Mouse (Mus musculus): ENCODE measurements around the gene Gng13. TPM values are rescaled to one million over a fixed set of nuclear protein-coding genes. Genes with fewer than 3 reads are reported as not detected.
A peak's percentile ranks its signal among the peaks of the same experiment; 100 is the strongest.

Gng13 gene
- polyA plus RNA-seq, 1 experiment from 2014 or later: 2.0 TPM

DNA sequence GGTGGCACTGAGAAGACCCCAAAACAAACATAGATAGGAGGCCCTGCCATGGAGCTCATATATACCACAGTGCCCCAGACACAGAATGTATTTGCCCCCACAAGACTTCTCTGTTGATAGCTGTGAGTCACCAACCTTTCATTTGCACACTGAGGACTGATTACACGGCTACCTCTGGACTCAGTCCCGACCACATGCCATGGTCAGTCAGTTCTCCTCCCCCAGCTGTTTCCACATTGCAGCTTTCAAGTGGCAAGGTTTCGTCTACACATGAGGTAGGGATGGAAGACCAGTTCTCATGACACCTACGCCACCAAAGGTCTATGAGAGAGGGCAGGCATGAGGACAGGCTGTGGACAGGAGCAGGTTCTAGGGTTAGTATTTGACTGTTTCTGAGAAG lies 5.8 kb upstream of the Gng13 start:
- peaks cover 4% of the 10 kb centered on the region for H3K4me1 ChIP-seq
- 88% methylated on average over 4 of the region's 4 CpGs for WGBS
- no peaks in the 10 kb centered on the region for H3K36me3 ChIP-seq
- H3K27ac ChIP-seq: no peak overlapping the region
- H3K27me3 ChIP-seq (ENCODE audit: low read depth, poor library complexity, severe bottlenecking): peaks cover 9% of the 10 kb centered on the region
- no peaks in the 10 kb centered on the region for H3K9me3 ChIP-seq (replicated peaks)
- H3K4me3 ChIP-seq: no peak overlapping the region
- no peak for DNase-seq (ENCODE audit: low spot score)

DNA sequence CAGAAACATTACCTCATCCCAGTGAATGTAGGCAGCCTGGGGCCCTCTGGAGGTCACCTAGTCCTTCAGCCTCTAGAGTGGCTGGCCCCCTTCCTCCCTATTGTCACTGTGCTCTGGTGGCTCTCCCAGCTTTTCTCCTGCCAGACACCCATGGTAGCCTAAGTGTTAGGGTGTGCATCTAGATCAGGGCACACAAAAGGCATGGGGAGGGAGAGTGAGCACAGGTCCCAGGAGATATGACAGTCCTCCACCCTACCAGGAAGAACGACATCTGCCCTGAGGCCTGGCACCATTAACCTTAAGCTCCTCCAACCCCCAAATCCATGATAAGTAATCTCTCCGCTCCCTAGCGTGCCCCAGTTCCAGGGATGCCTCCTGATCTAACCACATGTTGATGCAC lies 1.3 kb upstream of the Gng13 start:
- peaks cover 24% of the 10 kb centered on the region for H3K4me1 ChIP-seq
- H3K4me3 ChIP-seq: no peak overlapping the region
- 42% methylated on average over 3 of the region's 3 CpGs for whole genome bisulfite sequencing
- peaks cover 36% of the 10 kb centered on the region for H3K27me3 ChIP-seq (ENCODE audit: low read depth, poor library complexity, severe bottlenecking)
- H3K9me3 ChIP-seq (replicated peaks): no peaks in the 10 kb centered on the region
- no peak for DNase-seq (ENCODE audit: low spot score)
- H3K27ac ChIP-seq: no peak overlapping the region
- peaks cover 24% of the 10 kb centered on the region for H3K36me3 ChIP-seq

DNA sequence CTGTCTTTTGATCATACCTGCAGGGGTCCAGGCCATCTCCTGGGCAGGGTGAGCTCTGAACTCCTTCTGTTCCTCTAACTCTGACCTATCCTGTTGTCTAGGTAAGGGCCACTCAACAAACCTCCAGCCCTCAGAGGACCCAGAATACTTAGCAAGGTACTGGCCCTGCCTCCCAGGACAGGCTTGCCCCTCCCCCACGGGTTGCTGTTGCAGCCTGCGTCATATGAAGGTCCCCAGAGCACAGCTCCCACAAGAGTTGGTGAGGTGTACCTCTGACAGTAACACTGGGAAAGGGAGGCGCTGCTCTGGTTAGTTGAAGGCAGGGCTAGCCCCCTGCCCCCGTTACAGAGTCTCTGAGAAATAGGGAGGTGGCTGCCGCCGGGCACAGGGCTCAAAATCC lies 841 bp upstream of the Gng13 start:
- DNase-seq (ENCODE audit: low spot score): peak; percentile 40
- peaks cover 36% of the 10 kb centered on the region for H3K27me3 ChIP-seq (ENCODE audit: low read depth, poor library complexity, severe bottlenecking)
- H3K4me3 ChIP-seq: 0 out of 2 replicates have a peak overlapping the region, but pooled peaks have one; percentile 53
- peaks cover 29% of the 10 kb centered on the region for H3K36me3 ChIP-seq
- 5% methylated on average over 6 of the region's 6 CpGs for WGBS
- H3K27ac ChIP-seq: no peak overlapping the region
- H3K4me1 ChIP-seq: peaks cover 24% of the 10 kb centered on the region
- H3K9me3 ChIP-seq (replicated peaks): no peaks in the 10 kb centered on the region

DNA sequence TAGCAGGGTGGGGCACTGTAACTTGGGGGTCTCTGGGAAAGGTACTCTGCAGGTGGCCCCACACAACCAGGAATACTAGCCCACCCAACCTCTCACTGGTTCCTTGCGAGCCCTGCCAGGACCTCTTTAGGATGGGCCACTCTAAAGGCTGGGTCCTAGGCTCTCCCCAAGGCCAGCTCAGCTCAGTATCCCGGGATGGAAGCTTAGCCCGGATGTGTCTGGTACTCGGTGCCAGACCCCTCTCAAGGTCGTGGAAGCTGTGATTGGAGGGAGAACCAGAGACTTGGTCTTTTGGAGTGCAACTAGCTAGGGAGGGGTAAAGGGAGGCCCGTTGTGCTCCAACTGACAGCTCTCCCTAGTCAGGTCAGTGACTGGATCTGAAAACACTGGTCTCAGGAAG lies 720 bp downstream of the Gng13 start:
- WGBS: 10% methylated on average over 6 of the region's 6 CpGs
- H3K4me3 ChIP-seq: peak overlapping the region; percentile 53
- peaks cover 44% of the 10 kb centered on the region for H3K36me3 ChIP-seq
- no peaks in the 10 kb centered on the region for H3K9me3 ChIP-seq (replicated peaks)
- peak; percentile 49 for DNase-seq (ENCODE audit: low spot score)
- peaks cover 36% of the 10 kb centered on the region for H3K27me3 ChIP-seq (ENCODE audit: low read depth, poor library complexity, severe bottlenecking)
- H3K4me1 ChIP-seq: peaks cover 24% of the 10 kb centered on the region
- peak overlapping the region; percentile 66 for H3K27ac ChIP-seq

DNA sequence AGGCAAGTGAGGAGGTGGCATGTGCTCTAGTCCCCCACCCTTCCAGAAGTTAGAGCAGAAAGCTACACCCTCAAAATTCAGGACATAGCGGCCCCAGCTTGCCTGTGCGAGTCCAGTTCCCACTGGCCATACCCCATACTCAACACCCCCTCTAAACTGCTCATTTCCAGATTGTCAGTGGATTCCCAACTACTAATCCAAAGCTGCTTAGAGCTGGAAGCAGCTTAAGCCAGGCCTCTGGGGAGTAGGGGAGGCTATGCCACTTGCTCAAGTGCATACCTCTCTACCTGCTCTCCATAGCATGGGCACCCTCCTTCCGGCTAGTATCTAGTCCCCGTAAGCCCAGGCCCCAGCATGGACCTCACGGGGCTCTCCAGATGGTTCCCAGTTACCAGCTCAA lies 4.5 kb downstream of the Gng13 start:
- Histone ChIP-seq H3K4me3 (no peak overlapping the region), H3K27me3 (ENCODE audit: low read depth, poor library complexity, severe bottlenecking) (peaks cover 24% of the 10 kb centered on the region), H3K4me1 (peaks cover 25% of the 10 kb centered on the region), H3K9me3 (replicated peaks) (no peaks in the 10 kb centered on the region), H3K27ac (no peak overlapping the region), H3K36me3 (peaks cover 77% of the 10 kb centered on the region)
- no peak for DNase-seq (ENCODE audit: low spot score)
- 93% methylated on average over 5 of the region's 5 CpGs for WGBS

- peaks cover 4% of the 10 kb centered on the region for H3K27me3 ChIP-seq (ENCODE audit: low read depth, poor library complexity, severe bottlenecking)
- WGBS: 96% methylated on average over 19 of the region's 19 CpGs
- peaks cover 74% of the 10 kb centered on the region for H3K36me3 ChIP-seq
- H3K4me1 ChIP-seq: peaks cover 23% of the 10 kb centered on the region
- H3K4me3 ChIP-seq: no peak overlapping the region
- no peak for DNase-seq (ENCODE audit: low spot score)
- no peaks in the 10 kb centered on the region for H3K9me3 ChIP-seq (replicated peaks)
- H3K27ac ChIP-seq: no peak overlapping the region
These were observed 6.5 kb downstream of the Gng13 start for GRCm38 (mm10) chr17:25723470-25723869.

DNA sequence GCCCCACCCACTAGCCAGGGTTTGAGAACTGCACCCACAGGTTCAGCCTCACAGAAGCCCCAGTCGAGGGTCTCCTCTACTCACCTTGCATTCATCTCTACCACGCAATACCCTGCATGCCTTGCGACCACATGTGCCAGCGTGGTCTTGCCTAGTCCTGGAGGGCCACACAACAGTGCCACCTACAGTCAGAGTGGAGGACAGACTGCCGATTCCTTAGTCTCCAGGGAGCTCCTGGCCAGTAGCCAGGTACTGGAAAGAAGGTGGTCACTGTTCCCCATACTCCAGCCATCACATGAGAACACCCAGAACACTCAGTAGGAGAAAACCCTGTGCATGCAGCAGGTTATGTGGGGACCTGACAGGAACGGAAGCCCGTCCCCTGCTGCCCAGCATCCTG lies 6.9 kb downstream of the Gng13 start:
- Histone ChIP-seq H3K27me3 (ENCODE audit: low read depth, poor library complexity, severe bottlenecking) (no peaks in the 10 kb centered on the region), H3K4me1 (peaks cover 26% of the 10 kb centered on the region), H3K9me3 (replicated peaks) (no peaks in the 10 kb centered on the region), H3K36me3 (peaks cover 71% of the 10 kb centered on the region), H3K27ac (no peak overlapping the region), H3K4me3 (no peak overlapping the region)
- 75% methylated on average over 7 of the region's 7 CpGs for WGBS
- no peak for DNase-seq (ENCODE audit: low spot score)

DNA sequence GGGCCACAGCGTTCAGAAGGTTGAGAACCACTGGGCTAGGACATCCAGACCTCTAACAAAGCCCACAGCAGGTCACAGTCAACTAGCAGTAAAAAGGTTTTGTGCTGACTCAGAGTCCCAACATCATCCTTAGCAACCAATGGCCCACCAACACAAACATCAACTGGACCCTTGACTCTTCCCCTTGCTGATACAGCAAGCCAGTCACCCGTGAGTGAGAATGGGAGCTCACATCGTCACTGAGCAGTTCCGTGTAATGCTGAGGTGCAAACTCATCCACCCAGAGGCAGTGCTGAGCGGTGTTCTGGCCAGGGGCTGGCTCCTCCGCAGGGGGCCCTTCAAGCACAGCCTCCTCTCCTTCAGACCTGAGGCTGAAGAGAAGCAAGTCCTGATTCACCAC lies 8.3 kb downstream of the Gng13 start:
- no peaks in the 10 kb centered on the region for H3K9me3 ChIP-seq (replicated peaks)
- peaks cover 69% of the 10 kb centered on the region for H3K36me3 ChIP-seq
- no peaks in the 10 kb centered on the region for H3K27me3 ChIP-seq (ENCODE audit: low read depth, poor library complexity, severe bottlenecking)
- WGBS: 91% methylated on average over 6 of the region's 6 CpGs
- H3K27ac ChIP-seq: no peak overlapping the region
- no peak overlapping the region for H3K4me3 ChIP-seq
- DNase-seq (ENCODE audit: low spot score): no peak
- H3K4me1 ChIP-seq: peaks cover 26% of the 10 kb centered on the region

DNA sequence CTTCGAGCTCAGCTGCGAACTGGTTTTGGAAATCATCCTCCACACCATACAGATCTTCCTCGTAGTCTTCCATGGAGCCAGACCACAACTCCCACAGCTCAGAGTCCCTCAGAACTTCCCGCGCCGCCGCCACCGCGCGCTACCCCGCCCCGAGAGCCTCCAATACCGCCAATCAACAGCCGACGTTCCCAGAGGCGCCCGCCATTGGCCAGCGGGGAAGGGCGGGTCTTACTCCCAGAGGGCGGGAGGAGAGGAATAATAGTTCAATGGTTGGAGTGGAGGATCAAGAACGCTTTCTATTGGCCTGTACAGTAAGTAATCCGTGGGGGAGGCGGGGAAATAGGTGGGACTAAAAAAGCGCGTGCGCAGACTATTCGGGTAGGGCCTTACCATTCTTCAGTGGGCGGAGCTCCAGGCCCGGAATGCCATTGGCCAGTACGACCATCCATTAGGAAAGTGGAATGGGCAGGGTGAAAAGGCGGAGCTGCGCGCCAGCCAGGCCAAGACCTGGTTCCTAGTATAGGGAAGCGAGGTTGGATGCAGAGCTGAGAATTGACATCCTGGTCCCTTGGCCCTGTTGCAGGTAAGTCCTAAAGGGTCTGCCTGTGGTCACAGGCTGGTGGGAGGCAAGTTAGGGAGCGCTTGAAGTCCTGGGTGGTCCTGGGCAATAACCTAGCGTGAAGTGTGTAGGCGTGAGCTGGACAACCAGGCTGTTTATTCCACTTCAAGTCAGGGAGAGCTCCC lies 10.5 kb downstream of the Gng13 start, which contains the start of the genes Chtf18 and Rpusd1:
Gene Chtf18, minus strand, starts transcription at position 155 of the 744 bp plus-strand sequence.
Gene Rpusd1, plus strand, starts transcription at position 406 of the 744 bp plus-strand sequence.
- Histone ChIP-seq H3K36me3 (peaks cover 61% of the 10 kb centered on the region), H3K9me3 (replicated peaks) (no peaks in the 10 kb centered on the region), H3K27me3 (ENCODE audit: low read depth, poor library complexity, severe bottlenecking) (no peaks in the 10 kb centered on the region), H3K27ac (peak within 1 kb of the TSS; percentile 86), H3K4me1 (peaks cover 26% of the 10 kb centered on the region), H3K4me3 (peak within 1 kb of the TSS; percentile 77)
- peak; percentile 95 for DNase-seq (ENCODE audit: low spot score)
- under 1% methylated on average over 37 of the region's 37 CpGs for WGBS

GRCm38 (mm10) chr17:25728009-25728270 lies 11.0 kb downstream of the Gng13 start:
- Histone ChIP-seq H3K27me3 (ENCODE audit: low read depth, poor library complexity, severe bottlenecking) (no peaks in the 10 kb centered on the region), H3K4me1 (peaks cover 26% of the 10 kb centered on the region), H3K27ac (peak overlapping the region; percentile 86), H3K9me3 (replicated peaks) (no peaks in the 10 kb centered on the region), H3K36me3 (peaks cover 56% of the 10 kb centered on the region), H3K4me3 (peak overlapping the region; percentile 77)
- DNase-seq (ENCODE audit: low spot score): no peak
- WGBS: 25% methylated on average over 4 of the region's 4 CpGs

DNA sequence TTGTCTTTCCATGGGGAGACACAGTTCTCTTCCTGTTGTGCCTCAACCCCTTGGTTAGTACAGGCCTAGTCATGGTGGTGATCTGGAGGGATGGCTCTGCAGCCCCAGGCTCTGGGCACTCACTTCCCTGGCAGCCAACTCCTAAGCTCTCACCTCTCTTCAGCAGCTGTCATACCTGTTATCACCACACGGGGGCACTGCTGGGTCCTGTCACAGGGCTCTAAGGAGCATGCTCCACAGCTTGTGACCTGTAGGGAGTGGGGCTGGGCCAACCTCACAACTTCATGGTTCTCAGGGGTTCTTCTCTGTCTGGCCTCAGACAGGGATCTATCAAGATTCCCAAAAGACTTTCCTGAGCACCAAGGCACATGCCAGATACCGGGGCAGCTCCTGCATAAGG lies 15.1 kb downstream of the Gng13 start:
- Histone ChIP-seq H3K4me3 (no peak overlapping the region), H3K27me3 (ENCODE audit: low read depth, poor library complexity, severe bottlenecking) (no peaks in the 10 kb centered on the region), H3K36me3 (peaks cover 27% of the 10 kb centered on the region), H3K27ac (no peak overlapping the region), H3K9me3 (replicated peaks) (no peaks in the 10 kb centered on the region), H3K4me1 (peaks cover 13% of the 10 kb centered on the region)
- 18% methylated on average over 2 of the region's 2 CpGs for WGBS
- DNase-seq (ENCODE audit: low spot score): peak; percentile 94

DNA sequence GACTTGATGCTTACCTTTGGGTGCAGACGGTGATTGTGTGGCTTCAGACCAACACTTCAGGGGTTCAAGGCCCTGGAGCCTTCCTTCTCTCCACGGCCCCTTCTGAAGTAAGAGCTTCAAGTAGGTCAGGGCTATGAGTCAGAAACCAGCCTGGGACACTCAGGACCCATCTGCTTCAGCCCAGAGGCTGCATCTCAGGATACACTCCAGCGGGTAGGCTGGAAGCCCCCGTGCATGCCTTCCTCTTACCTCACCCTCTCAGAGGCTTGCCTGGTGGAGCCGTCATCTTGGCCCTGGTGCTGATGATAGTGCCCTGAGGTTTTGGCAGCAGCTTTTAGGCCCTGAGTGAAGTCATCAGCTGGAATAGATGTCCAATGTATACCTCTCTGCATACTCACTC lies 18.3 kb downstream of the Gng13 start:
- whole genome bisulfite sequencing: 83% methylated on average over 5 of the region's 5 CpGs

GRCm38 (mm10) chr17:25735745-25736144 lies 18.8 kb downstream of the Gng13 start, which contains the start of gene Mslnl:
Mslnl (plus strand) TSS chr17:25736042.
- Histone ChIP-seq H3K4me3 (no peak within 1 kb of the TSS), H3K27ac (no peak within 1 kb of the TSS), H3K36me3 (peaks cover 9% of the 10 kb centered on the region), H3K9me3 (replicated peaks) (no peaks in the 10 kb centered on the region), H3K27me3 (ENCODE audit: low read depth, poor library complexity, severe bottlenecking) (no peaks in the 10 kb centered on the region), H3K4me1 (no peaks in the 10 kb centered on the region)
- 87% methylated on average over 3 of the region's 3 CpGs for WGBS
- DNase-seq (ENCODE audit: low spot score): no peak

More for the DNA sequence above, 18.3 kb downstream of the Gng13 start:
- Histone ChIP-seq H3K36me3 (peaks cover 14% of the 10 kb centered on the region), H3K27me3 (ENCODE audit: low read depth, poor library complexity, severe bottlenecking) (no peaks in the 10 kb centered on the region), H3K27ac (no peak overlapping the region), H3K4me1 (no peaks in the 10 kb centered on the region), H3K9me3 (replicated peaks) (no peaks in the 10 kb centered on the region), H3K4me3 (no peak overlapping the region)
- DNase-seq (ENCODE audit: low spot score): no peak

DNA sequence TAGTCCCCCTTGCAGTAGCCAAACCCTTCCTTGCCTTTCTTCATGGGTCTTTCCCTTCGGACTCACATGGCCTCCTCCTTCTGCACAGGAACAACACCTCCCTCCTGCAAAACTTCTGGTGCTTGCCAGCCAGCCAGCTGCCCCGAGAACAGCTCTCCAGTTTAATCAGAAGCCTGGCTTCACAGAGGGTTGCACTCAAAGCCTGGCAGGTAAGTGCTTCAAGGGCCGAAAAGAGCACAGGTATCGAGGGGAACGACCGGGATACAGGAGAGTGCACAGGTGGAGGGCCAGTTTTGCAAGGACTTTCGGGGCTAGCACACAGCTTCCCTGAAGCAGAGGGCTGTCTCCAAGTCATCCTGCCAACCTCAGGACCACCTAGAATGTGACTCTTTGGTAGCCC lies 21.9 kb downstream of the Gng13 start:
- no peak overlapping the region for H3K4me3 ChIP-seq
- no peaks in the 10 kb centered on the region for H3K36me3 ChIP-seq
- H3K27me3 ChIP-seq (ENCODE audit: low read depth, poor library complexity, severe bottlenecking): 0 out of 2 replicates have a peak, but pooled peaks cover 6% of the 10 kb centered on the region
- no peaks in the 10 kb centered on the region for H3K4me1 ChIP-seq
- no peak for DNase-seq (ENCODE audit: low spot score)
- H3K27ac ChIP-seq: no peak overlapping the region
- no peaks in the 10 kb centered on the region for H3K9me3 ChIP-seq (replicated peaks)
- WGBS: 83% methylated on average over 7 of the region's 7 CpGs

Measured in limb, embryonic 10.5 days (tissue).